Mouse (Mus musculus) embryonic fibroblast, embryonic 13.5 days (primary cell): ENCODE results near the gene Smoc1.

Source experiments
- CTCF ChIP-seq: IDR thresholded peaks from 2 replicates; pipeline ENCODE4 v1.5.1; 2011; ENCODE audit warnings: mild to moderate bottlenecking, control low read depth, low read length, moderate library complexity, borderline replicate concordance; ENCODE audit not compliant: insufficient read depth
- POLR2A ChIP-seq: IDR thresholded peaks from 2 replicates; pipeline ENCODE4 v1.6.1; 2011; ENCODE audit warnings: low read depth, mild to moderate bottlenecking, control low read depth, low read length, moderate library complexity

DNA sequence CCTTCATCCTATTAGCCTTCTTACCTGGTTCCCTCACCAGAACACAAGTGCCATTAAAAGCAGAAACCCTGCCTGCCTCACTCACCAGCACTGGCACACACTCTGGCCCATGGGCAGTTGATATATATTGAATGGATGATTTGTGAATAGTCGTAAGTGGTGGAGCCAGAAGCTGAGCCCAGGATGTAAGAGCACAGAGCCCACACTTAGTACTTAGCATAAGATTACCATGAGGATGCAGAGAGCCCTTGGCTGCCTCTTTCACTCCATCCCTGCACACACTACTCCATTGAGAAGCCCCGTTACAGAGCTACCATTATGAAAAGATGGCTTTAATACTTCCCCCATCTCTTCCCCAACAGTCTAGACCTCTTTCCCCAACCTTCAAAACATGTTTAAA lies 198.2 kb downstream of the Smoc1 start:
- TF ChIP-seq CTCF (no peak), POLR2A (no peak)
